Mouse (Mus musculus) MEL (cell line): ENCODE measurements around the gene Fam155a.

ENCODE experiments used
- CHD2 ChIP-seq: IDR thresholded peaks from 2 replicates; pipeline ENCODE4 v1.6.1; 2011; ENCODE audit warnings: low read length, improper control_type of control experiment
- CTCF ChIP-seq, 3 experiments: IDR thresholded peaks in 2 of 3; conservative IDR thresholded peaks in 1 of 3; 2 replicates each; pipeline ENCODE4 v1.5.1; 2011 to 2012; ENCODE audit warnings: low read length in 3 of 3, low read depth in 2 of 3, mild to moderate bottlenecking in 2 of 3, improper control_type of control experiment in 1 of 3, inconsistent platforms in 1 of 3, mixed read lengths in 1 of 3, moderate library complexity in 1 of 3; ENCODE audit not compliant: control insufficient read depth in 1 of 3, insufficient read depth in 1 of 3, poor library complexity in 1 of 3, severe bottlenecking in 1 of 3
- HCFC1 ChIP-seq: IDR thresholded peaks from 2 replicates; pipeline ENCODE4 v1.6.1; 2012; ENCODE audit warnings: low read depth, mild to moderate bottlenecking, inconsistent platforms, low read length, improper control_type of control experiment, moderate library complexity
- POLR2A ChIP-seq, 2 experiments: IDR thresholded peaks; 2 replicates each; pipeline ENCODE4 v1.6.1; 2011 to 2012; ENCODE audit warnings: low read length in 2 of 2, mild to moderate bottlenecking in 2 of 2, control low read depth in 1 of 2, improper control_type of control experiment in 1 of 2, low read depth in 1 of 2, moderate library complexity in 1 of 2; ENCODE audit not compliant: control insufficient read depth in 1 of 2, insufficient read depth in 1 of 2, poor library complexity in 1 of 2
- SMC3 ChIP-seq: IDR thresholded peaks from 2 replicates; pipeline ENCODE4 v1.6.1; 2011; ENCODE audit warnings: low read depth, low read length, improper control_type of control experiment
- USF1 ChIP-seq: IDR thresholded peaks from 2 replicates; pipeline ENCODE4 v1.6.1; 2014; ENCODE audit warnings: low read depth, mild to moderate bottlenecking, inconsistent platforms, low read length, improper control_type of control experiment, moderate library complexity
- ZC3H11A ChIP-seq: IDR thresholded peaks from 2 replicates; pipeline ENCODE4 v1.6.1; 2012; ENCODE audit warnings: low read depth, mild to moderate bottlenecking, inconsistent platforms, low read length, improper control_type of control experiment
- ZKSCAN1 ChIP-seq: IDR thresholded peaks from 2 replicates; pipeline ENCODE4 v1.6.1; 2012; ENCODE audit warnings: low read depth, mild to moderate bottlenecking, inconsistent platforms, low read length, improper control_type of control experiment, moderate library complexity

GRCm38 (mm10) chr8:9423184-9423583, 347.8 kb downstream of the Fam155a start:
- no peak for TF ChIP-seq HCFC1
- TF ChIP-seq ZKSCAN1 = no peak
- no peak for TF ChIP-seq ZC3H11A
- no peak for TF ChIP-seq SMC3
- no peak for TF ChIP-seq CTCF (IDR thresholded peaks at IDR 0.05 in 2 of 3, conservative IDR thresholded peaks at IDR 0.05 in 1 of 3; ENCODE audit: control insufficient read depth in 1 of 3, insufficient read depth in 1 of 3, low read depth in 2 of 3, low read length in 3 of 3, poor library complexity in 1 of 3, severe bottlenecking in 1 of 3)
- TF ChIP-seq USF1 = no peak
- TF ChIP-seq CHD2 = no peak
- no peak for TF ChIP-seq POLR2A (IDR thresholded peaks at IDR 0.05; ENCODE audit: control insufficient read depth in 1 of 2, insufficient read depth in 1 of 2, low read depth in 1 of 2, low read length in 2 of 2, poor library complexity in 1 of 2)
